Mouse (Mus musculus) layer of hippocampus, adult 2 months (tissue): Measurements from ENCODE around the gene Gm6902. TPM values are rescaled to one million over a fixed set of nuclear protein-coding genes. Genes with fewer than 3 reads are reported as not detected.
"Not testable (repeated sequence)": the region's sequence is repeated elsewhere in the genome, so short reads cannot be mapped to it uniquely, and the experiment has no call there.

Source experiments
- DNase-seq, 2 experiments: peaks; one replicate each; pipeline ENCODE4 v3.0.0; 2022; ENCODE audit warnings: low spot score in 2 of 2
- H3K27ac ChIP-seq: fragments of 200-600 bp; 2 replicates; pipeline ENCODE4 v1.8.1; 2022
- H3K4me3 ChIP-seq: fragments of 200-600 bp; 2 replicates; pipeline ENCODE4 v1.8.1; 2022; ENCODE audit warnings: mild to moderate bottlenecking
- long read RNA-seq, 2 experiments: library from polyadenylated mRNA; stranded (forward); transcript quantifications; one replicate each; pipeline ENCODE4 v2.0.0; 2021; ENCODE audit warnings: borderline mapping rate in 2 of 2
- total RNA-seq, 2 experiments: library from RNA; stranded (reverse); gene quantifications; 2 replicates each; pipeline ENCODE4 v1.2.3; 2021

The Gm6902 gene
- not detected for total RNA-seq
- long read RNA-seq, experiment 1: 0 reads
- long read RNA-seq, experiment 2: 0 reads

GRCm38 (mm10) chr7:23278800-23279199 is at the start of gene Gm6902:
TSS of gene Gm6902 (minus strand) at chr7:23278900.
- not testable (repeated sequence) for DNase-seq, H3K27ac ChIP-seq, H3K4me3 ChIP-seq

GRCm38 (mm10) chr7:23300892-23301291 is 22.2 kb upstream of the Gm6902 start, which contains the start of gene Nlrp4e:
TSS of gene Nlrp4e (plus strand) at chr7:23301192.
- DNase-seq, H3K27ac ChIP-seq, H3K4me3 ChIP-seq: not testable (repeated sequence)

GRCm38 (mm10) chr7:23251582-23251981 is 27.1 kb downstream of the Gm6902 start, which contains the start of gene Vmn1r166:
TSS of gene Vmn1r166 (minus strand) at chr7:23251682.
- DNase-seq, H3K27ac ChIP-seq, H3K4me3 ChIP-seq: not testable (repeated sequence)

Other genes with a start within 250 kb of the Gm6902 start
- gene Vmn1r163, start 223.4 kb downstream of the Gm6902 start, total RNA-seq: not detected
- not detected for gene Gm8720, start 211.4 kb downstream of the Gm6902 start, total RNA-seq
- gene Gm10662, start 134.4 kb downstream of the Gm6902 start, total RNA-seq: not detected
- gene Vmn1r165, start 61.6 kb downstream of the Gm6902 start, total RNA-seq: not detected
- gene Vmn1r166, start 27.2 kb downstream of the Gm6902 start, total RNA-seq: not detected
- not detected for gene Nlrp4e, start 22.3 kb upstream of the Gm6902 start, total RNA-seq
- gene Nlrp5, start 107.0 kb upstream of the Gm6902 start, total RNA-seq: not detected
- not detected for gene Vmn1r167, start 228.3 kb upstream of the Gm6902 start, total RNA-seq